Mouse (Mus musculus) thymus, postnatal 10 days (tissue): ENCODE measurements around the gene Lamb2.

ENCODE experiments used
- DNase-seq, 2 experiments: peaks; one replicate each; pipeline ENCODE4 v3.0.0; 2021; ENCODE audit warnings: low spot score in 2 of 2

The Lamb2 gene

GRCm38 (mm10) chr9:108461181-108461631 is 18.3 kb upstream of the Lamb2 start, which contains the start of gene Klhdc8b:
Gene Klhdc8b, minus strand, starts transcription at chr9:108461581.
- DNase-seq = no peak

GRCm38 (mm10) chr9:108461675-108462074 is 17.9 kb upstream of the Lamb2 start:
- no peak for DNase-seq

- DNase-seq = no peak
Measured at GRCm38 (mm10) chr9:108462192-108462591, 17.3 kb upstream of the Lamb2 start.

- no peak for DNase-seq
Measured at GRCm38 (mm10) chr9:108463713-108464112, 15.8 kb upstream of the Lamb2 start.

- no peak for DNase-seq
Measured at GRCm38 (mm10) chr9:108466219-108466618, 13.3 kb upstream of the Lamb2 start.

GRCm38 (mm10) chr9:108469430-108469829 is 10.1 kb upstream of the Lamb2 start:
- DNase-seq = no peak

- no peak for DNase-seq
Measured at GRCm38 (mm10) chr9:108469845-108470244, 9.7 kb upstream of the Lamb2 start.

GRCm38 (mm10) chr9:108474528-108474927 is 5.0 kb upstream of the Lamb2 start:
- DNase-seq = no peak

- DNase-seq = no peak
Measured at GRCm38 (mm10) chr9:108478638-108479156, 839 bp upstream of the Lamb2 start.

GRCm38 (mm10) chr9:108479241-108479640 is 295 bp upstream of the Lamb2 start:
- DNase-seq = no peak

GRCm38 (mm10) chr9:108480813-108481519 is 1.4 kb downstream of the Lamb2 start:
- DNase-seq = no peak

- DNase-seq = no peak
Measured at GRCm38 (mm10) chr9:108481520-108482210, 2.1 kb downstream of the Lamb2 start.

- DNase-seq = no peak
Measured at GRCm38 (mm10) chr9:108483051-108483790, 3.7 kb downstream of the Lamb2 start.

GRCm38 (mm10) chr9:108484021-108484420 is 4.5 kb downstream of the Lamb2 start:
- no peak for DNase-seq

- DNase-seq = no peak
Measured at GRCm38 (mm10) chr9:108485301-108485875, 5.9 kb downstream of the Lamb2 start.

- no peak for DNase-seq
Measured at GRCm38 (mm10) chr9:108486973-108487530, 7.5 kb downstream of the Lamb2 start.

DNA sequence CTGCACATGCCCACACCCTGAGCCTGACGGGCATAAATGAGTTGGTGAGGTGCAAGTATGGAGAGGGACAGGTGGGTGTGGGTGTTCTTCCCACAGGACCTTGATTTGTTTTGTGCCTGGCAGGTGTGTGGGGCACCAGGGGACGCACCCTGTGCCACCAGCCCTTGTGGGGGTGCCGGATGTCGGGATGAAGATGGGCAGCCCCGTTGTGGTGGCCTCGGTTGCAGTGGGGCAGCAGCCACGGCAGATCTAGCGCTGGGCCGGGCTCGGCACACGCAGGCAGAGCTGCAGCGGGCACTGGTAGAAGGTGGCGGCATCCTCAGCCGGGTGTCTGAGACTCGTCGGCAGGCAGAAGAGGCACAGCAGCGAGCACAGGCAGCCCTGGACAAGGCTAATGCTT is 8.9 kb downstream of the Lamb2 start:
- DNase-seq = no peak

DNA sequence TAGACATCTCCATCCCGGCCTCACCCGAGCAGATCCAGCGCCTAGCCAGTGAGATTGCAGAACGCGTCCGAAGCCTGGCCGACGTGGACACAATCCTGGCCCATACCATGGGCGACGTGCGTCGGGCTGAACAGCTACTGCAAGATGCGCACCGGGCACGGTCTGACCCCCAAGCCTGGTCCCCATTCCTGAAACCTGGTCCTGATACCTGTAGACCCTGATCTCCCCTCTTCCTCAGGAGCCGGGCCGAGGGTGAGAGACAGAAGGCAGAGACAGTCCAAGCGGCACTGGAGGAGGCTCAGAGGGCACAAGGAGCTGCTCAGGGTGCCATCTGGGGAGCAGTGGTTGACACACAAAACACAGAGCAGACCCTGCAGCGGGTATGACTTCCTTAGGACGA is 9.7 kb downstream of the Lamb2 start:
- DNase-seq = no peak

DNA sequence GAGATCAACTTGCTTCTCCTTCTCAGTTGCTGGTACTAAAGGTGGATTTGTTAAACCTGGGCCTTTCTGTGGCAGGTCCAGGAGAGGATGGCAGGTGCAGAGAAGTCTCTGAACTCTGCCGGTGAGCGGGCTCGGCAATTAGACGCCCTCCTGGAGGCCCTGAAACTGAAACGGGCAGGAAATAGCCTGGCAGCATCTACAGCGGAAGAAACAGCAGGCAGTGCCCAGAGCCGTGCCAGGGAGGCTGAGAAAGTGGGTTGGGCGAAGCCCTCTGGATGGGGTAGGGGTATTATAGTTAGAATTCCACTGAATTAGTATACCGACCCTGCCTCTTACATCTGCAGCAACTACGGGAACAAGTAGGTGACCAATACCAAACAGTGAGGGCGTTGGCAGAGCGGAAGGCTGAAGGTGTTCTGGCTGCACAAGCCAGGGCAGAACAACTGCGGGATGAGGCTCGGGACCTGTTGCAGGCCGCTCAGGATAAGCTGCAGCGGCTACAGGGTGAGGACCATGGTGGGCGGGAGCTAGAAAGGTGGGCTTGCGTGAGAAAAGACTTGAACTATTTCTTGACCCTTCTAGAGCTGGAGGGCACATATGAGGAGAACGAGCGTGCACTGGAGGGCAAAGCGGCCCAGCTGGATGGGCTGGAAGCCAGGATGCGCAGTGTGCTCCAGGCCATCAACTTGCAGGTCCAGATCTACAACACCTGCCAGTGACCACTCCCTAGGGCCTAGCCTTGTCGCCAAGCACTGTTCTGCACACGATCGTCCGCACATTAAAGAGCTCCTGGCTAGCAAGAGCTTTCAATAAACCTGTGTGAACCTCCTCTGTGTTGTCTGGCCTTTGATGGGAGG is 10.4 kb downstream of the Lamb2 start:
- DNase-seq = peak; percentile 16 to 26

GRCm38 (mm10) chr9:108490559-108491285 is 11.2 kb downstream of the Lamb2 start, which contains the start of gene Usp19:
Gene Usp19, plus strand, starts transcription at chr9:108490602.
- peak; percentile 92 for DNase-seq
